Mouse (Mus musculus): ENCODE data around the gene Ehd4.

- TF ChIP-seq GATA1 (IDR thresholded peaks at IDR 0.05; ENCODE audit: borderline replicate concordance, low read length) = no peak
- no peak for TF ChIP-seq FLI1 (IDR thresholded peaks at IDR 0.05; ENCODE audit: low read length)
Observed at GRCm38 (mm10) chr2:120076076-120076705, 78.2 kb downstream of the Ehd4 start.

Measured in megakaryocyte, embryonic 14.5 days (primary cell).